Mouse (Mus musculus) kidney, postnatal 0 days (tissue): Measurements from ENCODE around the gene Zfp775. TPM values are rescaled to one million over a fixed set of nuclear protein-coding genes. Genes with fewer than 3 reads are reported as not detected.
"Not testable (repeated sequence)": the region's sequence is repeated elsewhere in the genome, so short reads cannot be mapped to it uniquely, and the experiment has no call there.

Source experiments
- ATAC-seq: fragments of 200-750 bp; cut with Nextera tagmentation; replicated peaks from 2 replicates; pipeline ENCODE4 v1.8.0; 2017; ENCODE audit warnings: low read depth, moderate number of reproducible peaks, moderate TSS enrichment, moderate library complexity; ENCODE audit not compliant: low FRiP score
- DNase-seq: peaks from one replicate; pipeline ENCODE4 v3.0.0-alpha.2; 2016; ENCODE audit warnings: low spot score
- H3K27ac ChIP-seq: fragments of 300-500 bp; sonication (generic); 2 replicates; pipeline ENCODE4 v1.5.1; 2014; ENCODE audit warnings: mild to moderate bottlenecking
- H3K27me3 ChIP-seq: fragments of 300-500 bp; sonication (generic); 2 replicates; pipeline ENCODE4 v1.6.1; 2014; ENCODE audit warnings: low read length, mixed read lengths; ENCODE audit not compliant: insufficient read depth
- H3K36me3 ChIP-seq: fragments of 300-500 bp; sonication (generic); 2 replicates; pipeline ENCODE4 v1.6.1; 2014; ENCODE audit warnings: low read length, mixed read lengths; ENCODE audit not compliant: insufficient read depth
- H3K4me1 ChIP-seq: fragments of 300-500 bp; sonication (generic); replicated peaks from 2 replicates; pipeline ENCODE4 v1.6.1; 2014; ENCODE audit warnings: antibody characterized with exemption, low read length, mixed read lengths; ENCODE audit not compliant: insufficient read depth
- H3K4me2 ChIP-seq: fragments of 300-500 bp; sonication (generic); 2 replicates; pipeline ENCODE4 v1.6.1; 2014; ENCODE audit warnings: mild to moderate bottlenecking, low read length, moderate library complexity, mixed read lengths
- H3K4me3 ChIP-seq: fragments of 300-500 bp; sonication (generic); replicated peaks from 2 replicates; pipeline ENCODE4 v1.5.1; 2014; ENCODE audit warnings: low read depth, low read length
- H3K9ac ChIP-seq: fragments of 300-500 bp; sonication (generic); 2 replicates; pipeline ENCODE4 v1.6.1; 2014; ENCODE audit warnings: low read depth, low read length
- H3K9me3 ChIP-seq: fragments of 300-500 bp; sonication (generic); replicated peaks from 2 replicates; pipeline ENCODE4 v1.6.1; 2016; ENCODE audit warnings: low read length, inconsistent platforms, mixed read lengths
- CTCF ChIP-seq: IDR thresholded peaks from 2 replicates; pipeline ENCODE4 v1.5.1; 2016; ENCODE audit warnings: antibody characterized with exemption, low read depth, mild to moderate bottlenecking, moderate library complexity
- WGBS: fragments of 180-500 bp; shearing (Covaris S2); extraction: QIAGEN DNeasy Blood & Tissue Kit; methylation state at CpG from one replicate; pipeline ENCODE4 v1.1.7; 2014; 5-methylcytosine and 5-hydroxymethylcytosine counted together
- polyA plus RNA-seq: library from polyadenylated mRNA; unstranded; fragments of >200 nt; fragmentation: Nextera tagmentation; extraction: Ambion mirVana; gene quantifications from 2 replicates; pipeline ENCODE4 v1.2.1, GENCODE M21; 2015

Zfp775 gene
- polyA plus RNA-seq, 1 experiment from 2014 or later = 6.4 TPM

GRCm38 (mm10) chr6:48609512-48609911, 7.6 kb downstream of the Zfp775 start:
- no peaks in the 10 kb centered on the region for H3K27me3 ChIP-seq
- peaks cover 13% of the 10 kb centered on the region; the same call in 1 of the 2 replicates for H3K36me3 ChIP-seq
- H3K4me3 ChIP-seq = no peak overlapping the region
- H3K9me3 ChIP-seq = no peaks in the 10 kb centered on the region
- TF ChIP-seq CTCF = no peak
- no peaks in the 10 kb centered on the region for H3K4me1 ChIP-seq
- DNase-seq (no peak), ATAC-seq (no peak)
- H3K9ac ChIP-seq = no peak overlapping the region
- H3K4me2 ChIP-seq = no peak overlapping the region
- no peak overlapping the region for H3K27ac ChIP-seq
- 70% methylated on average over 7 of the region's 7 CpGs for WGBS

GRCm38 (mm10) chr6:48610657-48611056, 8.8 kb downstream of the Zfp775 start:
- Histone ChIP-seq H3K27me3 (no peaks in the 10 kb centered on the region), H3K4me3 (no peak overlapping the region), H3K4me1 (no peaks in the 10 kb centered on the region), H3K9me3 (no peaks in the 10 kb centered on the region), H3K4me2 (no peak overlapping the region), H3K9ac (no peak overlapping the region), H3K36me3 (peaks cover 15% of the 10 kb centered on the region; the same call in 1 of the 2 replicates), H3K27ac (no peak overlapping the region)
- 87% methylated on average over 3 of the region's 3 CpGs for WGBS
- ATAC-seq = no peak
- peak; percentile 19; the same call in 1 of the 2 replicates for TF ChIP-seq CTCF
- no peak for DNase-seq

GRCm38 (mm10) chr6:48613464-48613863, 11.6 kb downstream of the Zfp775 start:
- WGBS = 89% methylated on average over 4 of the region's 4 CpGs
- H3K36me3 ChIP-seq = peaks cover 15% of the 10 kb centered on the region; the same call in 1 of the 2 replicates
- no peaks in the 10 kb centered on the region for H3K27me3 ChIP-seq
- no peak overlapping the region for H3K27ac ChIP-seq
- H3K9ac ChIP-seq = no peak overlapping the region
- H3K4me2 ChIP-seq = no peak overlapping the region
- no peak for DNase-seq
- H3K4me1 ChIP-seq = no peaks in the 10 kb centered on the region
- no peaks in the 10 kb centered on the region for H3K9me3 ChIP-seq
- TF ChIP-seq CTCF = no peak
- no peak for ATAC-seq
- H3K4me3 ChIP-seq = no peak overlapping the region

GRCm38 (mm10) chr6:48614756-48615155, 12.9 kb downstream of the Zfp775 start:
- 93% methylated on average over 5 of the region's 5 CpGs for WGBS
- no peak for ATAC-seq

GRCm38 (mm10) chr6:48620031-48620430, 18.2 kb downstream of the Zfp775 start:
- ATAC-seq = no peak

More at GRCm38 (mm10) chr6:48614756-48615155, 12.9 kb downstream of the Zfp775 start:
- peaks cover 22% of the 10 kb centered on the region for H3K36me3 ChIP-seq
- no peaks in the 10 kb centered on the region for H3K4me1 ChIP-seq
- no peak overlapping the region for H3K9ac ChIP-seq
- DNase-seq = no peak
- no peak overlapping the region for H3K4me2 ChIP-seq
- H3K27ac ChIP-seq = no peak overlapping the region
- H3K27me3 ChIP-seq = no peaks in the 10 kb centered on the region
- no peaks in the 10 kb centered on the region for H3K9me3 ChIP-seq
- no peak overlapping the region for H3K4me3 ChIP-seq
- TF ChIP-seq CTCF = no peak

GRCm38 (mm10) chr6:48622186-48622843, 20.5 kb downstream of the Zfp775 start:
- H3K4me1 ChIP-seq, H3K4me3 ChIP-seq, H3K27ac ChIP-seq, ATAC-seq, H3K9me3 ChIP-seq, H3K27me3 ChIP-seq, H3K9ac ChIP-seq, H3K4me2 ChIP-seq, DNase-seq: not testable (repeated sequence)
- 85% methylated on average over 8 of the region's 8 CpGs for WGBS
- H3K36me3 ChIP-seq = peaks cover 16% of the 10 kb centered on the region

More at GRCm38 (mm10) chr6:48620031-48620430, 18.2 kb downstream of the Zfp775 start:
- no peak overlapping the region for H3K27ac ChIP-seq
- H3K36me3 ChIP-seq = peaks cover 16% of the 10 kb centered on the region
- DNase-seq = no peak
- no peaks in the 10 kb centered on the region for H3K4me1 ChIP-seq
- no peak for TF ChIP-seq CTCF
- no peak overlapping the region for H3K4me2 ChIP-seq
- no peaks in the 10 kb centered on the region for H3K9me3 ChIP-seq
- 97% methylated on average over 30 of the region's 30 CpGs for WGBS
- H3K27me3 ChIP-seq = no peaks in the 10 kb centered on the region
- no peak overlapping the region for H3K4me3 ChIP-seq
- no peak overlapping the region for H3K9ac ChIP-seq

- Histone ChIP-seq H3K27me3 (no peaks in the 10 kb centered on the region), H3K9me3 (no peaks in the 10 kb centered on the region), H3K4me3 (no peak overlapping the region), H3K36me3 (peaks cover 16% of the 10 kb centered on the region), H3K9ac (no peak overlapping the region), H3K4me1 (peaks cover 7% of the 10 kb centered on the region; the same call in 1 of the 2 replicates), H3K27ac (no peak overlapping the region), H3K4me2 (no peak overlapping the region)
- peak; percentile 32; the same call in 1 of the 2 replicates for TF ChIP-seq CTCF
- DNase-seq = no peak
- no peak for ATAC-seq
- WGBS = 38% methylated on average over 1 of the region's 1 CpGs
Observed at GRCm38 (mm10) chr6:48623460-48623859, 21.6 kb downstream of the Zfp775 start.
